Mouse (Mus musculus): ENCODE data around the gene 4933406M09Rik. TPM values are rescaled to one million over a fixed set of nuclear protein-coding genes. Genes with fewer than 3 reads are reported as not detected.

Gene 4933406M09Rik
- polyA plus RNA-seq, 1 experiment from 2014 or later = not detected

DNA sequence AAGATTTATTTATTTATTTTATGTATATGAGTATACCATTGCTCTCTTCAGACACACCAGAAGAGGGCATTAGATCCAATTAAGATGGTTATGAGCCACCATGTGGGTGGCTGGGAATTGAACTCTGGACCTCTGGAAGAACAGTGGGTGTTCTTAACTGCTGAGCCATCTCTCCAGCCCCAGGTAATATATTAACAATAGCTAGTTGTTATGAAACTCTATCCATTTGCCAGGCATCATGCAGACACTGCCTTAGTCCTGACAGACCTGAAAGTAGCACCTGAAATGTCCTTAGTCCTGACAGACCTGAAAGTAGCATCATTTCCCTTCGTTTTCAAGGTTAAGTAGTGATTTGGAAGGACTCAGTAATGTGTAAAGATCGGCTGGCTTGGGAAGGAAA lies 28.3 kb downstream of the 4933406M09Rik start:
- ATAC-seq (ENCODE audit: insufficient number of reproducible peaks, insufficient read depth, low FRiP score, low TSS enrichment, low read depth) = no peak
- peaks cover 34% of the 10 kb centered on the region for H3K36me3 ChIP-seq
- no peaks in the 10 kb centered on the region for H3K27me3 ChIP-seq
- peak overlapping the region; percentile 90; the same call in 1 of the 2 replicates for H3K4me3 ChIP-seq (replicated peaks)
- H3K9ac ChIP-seq (replicated peaks) = no peak overlapping the region
- WGBS = 42% methylated on average over 2 of the region's 2 CpGs
- peak overlapping the region; percentile 71; the same call in 1 of the 2 replicates for H3K4me2 ChIP-seq
- H3K4me1 ChIP-seq (replicated peaks) = peaks cover 36% of the 10 kb centered on the region
- H3K9me3 ChIP-seq = no peaks in the 10 kb centered on the region
- peak overlapping the region; percentile 96 for H3K27ac ChIP-seq

DNA sequence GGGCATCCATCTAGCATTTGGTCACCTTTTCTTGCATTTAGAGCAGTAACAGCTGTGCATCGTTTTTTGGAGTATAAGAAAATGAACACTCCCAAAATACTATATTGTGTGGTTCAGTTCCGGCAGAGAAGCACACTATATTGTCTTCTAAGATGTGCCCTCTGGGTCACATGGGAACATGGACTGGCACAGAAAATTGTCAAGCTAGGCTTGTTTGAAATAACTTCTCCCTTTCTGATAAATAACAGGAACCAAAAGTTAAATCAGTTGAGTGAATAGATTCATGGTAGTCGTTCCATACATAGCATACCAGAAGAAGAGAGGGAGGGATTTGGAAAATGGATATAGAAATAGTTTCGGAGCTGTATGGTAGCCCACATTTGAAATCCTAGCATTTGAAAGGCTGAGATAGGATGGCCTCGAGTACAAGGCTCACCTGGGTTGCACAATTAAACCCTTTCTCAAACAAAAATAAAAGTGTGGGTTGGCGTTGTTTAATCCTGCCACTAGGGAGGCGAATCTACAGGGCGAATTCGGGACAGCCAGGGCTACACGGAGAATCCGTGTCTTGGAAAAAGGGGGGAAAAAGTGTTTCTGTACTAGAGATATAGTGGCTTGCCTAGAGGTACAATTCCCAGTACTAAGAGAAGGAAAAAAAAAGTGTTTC lies 28.9 kb downstream of the 4933406M09Rik start:
- Histone ChIP-seq H3K27me3 (no peaks in the 10 kb centered on the region), H3K4me1 (replicated peaks) (peaks cover 42% of the 10 kb centered on the region), H3K9ac (replicated peaks) (peak overlapping the region; percentile 94), H3K4me2 (peak overlapping the region; percentile 71), H3K27ac (peak overlapping the region; percentile 96), H3K9me3 (no peaks in the 10 kb centered on the region), H3K4me3 (replicated peaks) (peak overlapping the region; percentile 90), H3K36me3 (peaks cover 29% of the 10 kb centered on the region)
- 15% methylated on average over 11 of the region's 11 CpGs for WGBS
- ATAC-seq (ENCODE audit: insufficient number of reproducible peaks, insufficient read depth, low FRiP score, low TSS enrichment, low read depth) = peak; percentile 13

DNA sequence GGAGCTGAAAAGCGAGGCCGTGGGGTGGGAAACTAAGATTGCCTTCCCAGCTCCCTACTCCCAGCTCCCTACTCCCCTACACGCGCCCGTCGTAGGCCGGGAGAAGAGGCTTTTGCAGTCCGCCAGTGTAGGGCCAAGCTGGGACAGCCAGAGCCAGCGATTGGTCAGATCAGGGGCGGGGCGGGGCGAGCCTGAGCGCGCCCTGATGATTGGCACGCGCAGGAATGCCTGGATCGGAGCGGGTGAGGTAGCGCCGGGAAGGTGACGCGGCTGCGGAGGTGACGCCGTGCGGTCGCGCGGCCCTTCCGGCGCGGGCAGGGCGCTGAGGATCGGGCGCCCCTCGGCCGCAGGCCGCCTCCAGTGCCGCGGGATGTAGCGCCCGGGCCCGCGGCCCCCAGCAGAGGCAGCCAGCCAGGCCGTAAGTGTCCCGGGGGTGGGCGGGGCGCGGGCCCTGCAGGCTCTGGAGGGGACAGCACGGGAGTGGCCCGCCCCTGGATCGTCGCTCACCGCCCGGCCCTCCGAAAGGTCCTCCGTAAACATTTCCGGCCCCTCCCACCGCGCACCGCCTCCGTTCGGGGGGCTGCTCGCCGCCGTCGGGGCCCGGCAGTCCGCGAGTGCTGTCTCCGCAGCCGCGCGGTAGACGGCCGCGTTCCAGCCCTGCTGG lies 29.6 kb downstream of the 4933406M09Rik start, which contains the start of gene Adipor1:
Gene Adipor1, plus strand, starts transcription at position 211 of the 664 bp plus-strand sequence.
- peaks cover 22% of the 10 kb centered on the region for H3K36me3 ChIP-seq
- under 1% methylated on average over 71 of the region's 77 CpGs for WGBS
- H3K27me3 ChIP-seq = no peaks in the 10 kb centered on the region
- peak within 1 kb of the TSS; percentile 71 for H3K4me2 ChIP-seq
- ATAC-seq (ENCODE audit: insufficient number of reproducible peaks, insufficient read depth, low FRiP score, low TSS enrichment, low read depth) = peak; percentile 99
- H3K4me1 ChIP-seq (replicated peaks) = peaks cover 47% of the 10 kb centered on the region
- H3K4me3 ChIP-seq (replicated peaks) = peak within 1 kb of the TSS; percentile 90
- H3K27ac ChIP-seq = peak within 1 kb of the TSS; percentile 96
- H3K9me3 ChIP-seq = no peaks in the 10 kb centered on the region
- H3K9ac ChIP-seq (replicated peaks) = peak within 1 kb of the TSS; percentile 94

DNA sequence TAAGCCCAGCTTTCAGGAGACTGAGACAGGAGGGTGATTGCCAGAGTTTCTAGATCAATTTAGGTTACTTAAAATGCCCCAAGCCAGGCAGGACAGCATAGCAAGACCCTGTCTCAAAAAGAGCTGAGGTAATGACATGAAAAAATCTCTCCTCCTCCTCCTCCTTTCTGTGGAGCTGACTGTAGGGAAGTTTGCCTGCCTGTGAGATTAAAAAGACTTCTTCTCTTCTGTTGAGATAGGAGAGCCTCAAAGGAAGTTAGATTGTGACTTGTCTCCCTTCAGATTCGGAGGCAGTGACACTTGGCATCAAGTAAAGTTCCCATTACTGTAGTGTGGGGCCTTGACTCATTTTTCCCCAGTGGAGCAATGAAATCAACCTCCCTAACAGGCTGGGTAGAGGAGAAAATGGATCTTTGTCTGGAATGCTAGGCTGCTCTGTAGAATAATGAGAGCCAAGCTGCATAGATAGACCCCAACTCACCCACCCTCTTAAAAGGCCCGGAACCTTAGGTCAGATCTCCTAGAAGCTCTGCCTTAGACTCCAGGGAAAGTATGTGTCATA lies 32.8 kb downstream of the 4933406M09Rik start:
- H3K9ac ChIP-seq (replicated peaks) = no peak overlapping the region
- H3K4me1 ChIP-seq (replicated peaks) = peaks cover 58% of the 10 kb centered on the region
- H3K4me3 ChIP-seq (replicated peaks) = no peak overlapping the region
- H3K4me2 ChIP-seq = no peak overlapping the region
- H3K36me3 ChIP-seq = peaks cover 14% of the 10 kb centered on the region
- H3K27ac ChIP-seq = 0 out of 2 replicates have a peak overlapping the region, but pooled peaks have one; percentile 35
- H3K27me3 ChIP-seq = no peaks in the 10 kb centered on the region
- H3K9me3 ChIP-seq = no peaks in the 10 kb centered on the region
- ATAC-seq (ENCODE audit: insufficient number of reproducible peaks, insufficient read depth, low FRiP score, low TSS enrichment, low read depth) = no peak
- 85% methylated on average over 2 of the region's 2 CpGs for WGBS

DNA sequence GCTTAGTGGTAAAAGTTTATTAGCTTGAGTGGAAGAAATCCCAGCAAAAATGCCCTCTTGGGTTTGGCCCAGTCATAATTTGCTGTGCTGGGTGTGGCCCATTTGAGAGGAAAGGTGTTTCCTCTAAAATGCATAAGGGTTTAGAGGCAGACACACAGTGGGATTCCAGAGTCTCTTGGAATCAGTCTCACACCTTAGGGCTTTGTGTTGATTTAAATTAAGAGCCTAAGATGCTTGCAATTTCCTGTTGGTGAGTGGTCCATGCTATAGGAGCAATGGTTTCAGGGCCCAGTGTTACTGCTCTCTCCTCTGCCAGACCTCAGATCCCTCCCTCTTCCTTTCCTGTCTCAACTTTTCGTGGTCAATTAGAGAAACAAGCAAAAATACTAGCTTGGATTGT lies 33.4 kb downstream of the 4933406M09Rik start:
- WGBS = 25% methylated on average over 1 of the region's 1 CpGs
- peaks cover 55% of the 10 kb centered on the region for H3K4me1 ChIP-seq (replicated peaks)
- H3K27me3 ChIP-seq = no peaks in the 10 kb centered on the region
- peaks cover 21% of the 10 kb centered on the region for H3K36me3 ChIP-seq
- peak overlapping the region; percentile 35; the same call in 1 of the 2 replicates for H3K27ac ChIP-seq
- H3K9ac ChIP-seq (replicated peaks) = no peak overlapping the region
- no peak for ATAC-seq (ENCODE audit: insufficient number of reproducible peaks, insufficient read depth, low FRiP score, low TSS enrichment, low read depth)
- H3K4me2 ChIP-seq = no peak overlapping the region
- H3K4me3 ChIP-seq (replicated peaks) = no peak overlapping the region
- no peaks in the 10 kb centered on the region for H3K9me3 ChIP-seq

DNA sequence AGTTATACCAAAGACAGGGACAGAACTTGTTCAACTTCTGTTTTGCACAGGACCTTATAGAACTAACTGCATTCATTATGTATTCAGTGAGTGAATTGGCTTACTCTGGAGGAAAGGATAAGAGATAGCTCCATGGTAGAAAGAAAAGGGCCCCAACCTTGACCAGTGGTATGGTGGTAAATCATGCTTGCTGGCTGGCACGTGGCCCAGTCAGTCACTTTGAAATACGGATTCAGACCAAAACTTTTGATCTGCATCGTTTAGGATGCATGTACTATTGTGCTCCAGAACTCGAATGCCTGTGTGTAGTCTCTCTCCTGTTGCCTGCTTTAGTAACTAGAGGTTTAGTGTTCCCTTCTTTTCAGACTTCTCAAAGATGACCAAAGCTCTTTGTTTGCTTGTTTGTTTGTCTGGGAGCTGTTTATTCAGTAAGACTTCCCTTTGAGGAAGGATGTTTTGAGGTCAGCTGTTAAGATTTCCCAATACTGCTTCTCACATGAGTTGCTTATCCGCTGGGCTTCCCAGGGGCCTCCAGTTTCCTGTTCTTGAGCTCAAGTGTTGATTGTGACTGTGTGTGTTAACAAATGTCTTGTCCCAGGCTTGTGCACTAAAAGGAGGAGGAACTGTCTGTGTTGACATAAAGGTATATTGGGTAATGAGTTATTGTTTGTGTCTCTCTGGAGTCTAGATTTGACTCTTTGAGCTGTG lies 34.2 kb downstream of the 4933406M09Rik start:
- H3K4me1 ChIP-seq (replicated peaks) = peaks cover 50% of the 10 kb centered on the region
- no peaks in the 10 kb centered on the region for H3K9me3 ChIP-seq
- no peak overlapping the region for H3K4me3 ChIP-seq (replicated peaks)
- H3K36me3 ChIP-seq = peaks cover 28% of the 10 kb centered on the region
- H3K27ac ChIP-seq = peak overlapping the region; percentile 35; the same call in 1 of the 2 replicates
- H3K4me2 ChIP-seq = no peak overlapping the region; the same call in 1 of the 2 replicates
- no peaks in the 10 kb centered on the region for H3K27me3 ChIP-seq
- H3K9ac ChIP-seq (replicated peaks) = no peak overlapping the region
- WGBS = 61% methylated on average over 5 of the region's 5 CpGs
- no peak for ATAC-seq (ENCODE audit: insufficient number of reproducible peaks, insufficient read depth, low FRiP score, low TSS enrichment, low read depth)

DNA sequence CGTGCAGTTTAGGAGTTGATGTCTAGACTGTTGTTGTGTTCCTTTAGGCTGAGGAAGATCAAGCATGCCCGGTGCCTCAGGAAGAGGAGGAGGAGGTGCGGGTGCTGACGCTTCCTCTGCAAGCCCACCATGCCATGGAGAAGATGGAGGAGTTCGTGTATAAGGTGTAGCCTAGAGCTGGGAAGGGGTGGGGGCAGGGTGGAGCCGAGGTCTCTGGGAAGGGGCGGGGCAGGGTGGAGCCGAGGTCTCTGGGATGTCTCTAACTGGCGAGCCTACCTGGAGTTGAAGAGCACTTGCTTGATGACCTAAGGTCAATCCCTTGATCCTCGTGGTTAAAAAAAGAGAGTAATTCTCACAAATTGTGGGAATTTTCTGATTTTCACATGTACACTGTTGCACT lies 38.2 kb downstream of the 4933406M09Rik start:
- Histone ChIP-seq H3K27ac (no peak overlapping the region), H3K9ac (replicated peaks) (no peak overlapping the region), H3K36me3 (peaks cover 64% of the 10 kb centered on the region), H3K4me2 (no peak overlapping the region), H3K27me3 (no peaks in the 10 kb centered on the region), H3K9me3 (no peaks in the 10 kb centered on the region), H3K4me3 (replicated peaks) (no peak overlapping the region), H3K4me1 (replicated peaks) (peaks cover 23% of the 10 kb centered on the region)
- ATAC-seq (ENCODE audit: insufficient number of reproducible peaks, insufficient read depth, low FRiP score, low TSS enrichment, low read depth) = no peak
- WGBS = 75% methylated on average over 10 of the region's 10 CpGs

DNA sequence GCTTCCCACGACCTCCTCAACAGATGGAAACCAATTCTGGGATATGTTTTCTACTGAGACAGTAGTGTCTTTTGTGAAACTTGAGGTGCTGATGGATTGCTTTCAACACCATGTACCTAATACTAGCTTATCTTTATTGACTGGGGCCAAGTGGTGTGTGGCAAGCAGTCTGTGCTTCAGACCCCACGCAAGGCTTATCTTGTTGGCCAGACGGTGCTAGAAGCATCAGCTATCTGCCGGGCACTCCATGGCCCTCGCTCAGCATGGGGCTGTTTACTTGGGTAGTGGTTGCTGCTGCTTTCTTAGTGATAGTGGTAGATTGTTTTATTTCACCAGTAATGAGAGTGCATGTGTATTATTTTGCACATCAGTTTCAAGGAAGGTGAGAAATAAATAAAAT lies 40.5 kb downstream of the 4933406M09Rik start:
- H3K36me3 ChIP-seq = peaks cover 85% of the 10 kb centered on the region
- H3K9me3 ChIP-seq = no peaks in the 10 kb centered on the region
- 83% methylated on average over 5 of the region's 5 CpGs for WGBS

DNA sequence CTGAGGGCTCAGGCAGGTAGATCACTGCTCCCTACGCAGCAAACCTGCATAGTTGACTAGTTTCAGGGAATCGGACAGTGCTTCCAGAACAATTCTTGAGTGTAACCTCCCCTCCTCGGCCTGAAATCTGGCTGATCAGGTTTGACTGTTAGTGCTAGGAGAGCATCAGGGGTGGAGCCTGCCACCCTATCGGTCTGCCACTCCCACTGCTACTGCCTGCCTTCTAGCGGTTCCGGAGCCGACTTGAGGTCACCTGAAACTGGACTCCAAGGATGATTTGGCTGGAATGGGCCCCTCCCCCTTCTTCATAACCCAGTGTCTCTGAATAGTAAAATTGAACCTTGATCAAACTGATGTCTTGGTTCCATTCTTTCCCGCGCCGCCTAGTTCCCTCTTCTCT lies 47.3 kb downstream of the 4933406M09Rik start:
- Histone ChIP-seq H3K9ac (replicated peaks) (no peak overlapping the region), H3K4me3 (replicated peaks) (no peak overlapping the region), H3K36me3 (peaks cover 54% of the 10 kb centered on the region), H3K9me3 (no peaks in the 10 kb centered on the region), H3K4me1 (replicated peaks) (no peaks in the 10 kb centered on the region), H3K27me3 (no peaks in the 10 kb centered on the region), H3K4me2 (no peak overlapping the region), H3K27ac (no peak overlapping the region)
- ATAC-seq (ENCODE audit: insufficient number of reproducible peaks, insufficient read depth, low FRiP score, low TSS enrichment, low read depth) = no peak
- WGBS = 87% methylated on average over 10 of the region's 10 CpGs

More for the DNA sequence above, 40.5 kb downstream of the 4933406M09Rik start:
- H3K27ac ChIP-seq = no peak overlapping the region
- no peak overlapping the region for H3K4me2 ChIP-seq
- H3K27me3 ChIP-seq = no peaks in the 10 kb centered on the region
- no peak for ATAC-seq (ENCODE audit: insufficient number of reproducible peaks, insufficient read depth, low FRiP score, low TSS enrichment, low read depth)
- no peak overlapping the region for H3K4me3 ChIP-seq (replicated peaks)
- H3K9ac ChIP-seq (replicated peaks) = no peak overlapping the region
- peaks cover 3% of the 10 kb centered on the region; the same call in 1 of the 2 replicates for H3K4me1 ChIP-seq (replicated peaks)

DNA sequence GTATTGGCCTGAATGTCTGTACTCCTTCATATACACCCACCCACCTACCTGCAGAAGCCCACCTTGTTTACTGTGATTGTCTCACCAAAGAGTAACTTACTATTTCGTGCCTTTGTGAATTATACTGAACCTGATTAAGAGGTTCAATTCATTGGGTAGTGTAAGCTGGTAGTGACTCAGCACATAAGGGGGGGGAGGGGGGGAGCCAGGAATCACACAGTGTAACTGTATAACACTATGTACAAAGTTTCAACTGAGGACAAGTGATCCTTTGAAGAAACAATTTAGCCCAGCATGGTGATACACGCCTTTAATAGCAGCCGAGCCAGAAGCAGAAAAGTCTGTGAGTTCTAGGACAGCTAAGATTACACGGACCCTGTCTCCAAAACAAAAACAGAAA lies 47.7 kb downstream of the 4933406M09Rik start:
- no peaks in the 10 kb centered on the region for H3K9me3 ChIP-seq
- H3K27ac ChIP-seq = no peak overlapping the region
- no peaks in the 10 kb centered on the region for H3K4me1 ChIP-seq (replicated peaks)
- ATAC-seq (ENCODE audit: insufficient number of reproducible peaks, insufficient read depth, low FRiP score, low TSS enrichment, low read depth) = no peak
- no peak overlapping the region for H3K9ac ChIP-seq (replicated peaks)
- 88% methylated on average over 4 of the region's 4 CpGs for WGBS
- no peak overlapping the region for H3K4me2 ChIP-seq
- peaks cover 50% of the 10 kb centered on the region for H3K36me3 ChIP-seq
- H3K4me3 ChIP-seq (replicated peaks) = no peak overlapping the region
- no peaks in the 10 kb centered on the region for H3K27me3 ChIP-seq

DNA sequence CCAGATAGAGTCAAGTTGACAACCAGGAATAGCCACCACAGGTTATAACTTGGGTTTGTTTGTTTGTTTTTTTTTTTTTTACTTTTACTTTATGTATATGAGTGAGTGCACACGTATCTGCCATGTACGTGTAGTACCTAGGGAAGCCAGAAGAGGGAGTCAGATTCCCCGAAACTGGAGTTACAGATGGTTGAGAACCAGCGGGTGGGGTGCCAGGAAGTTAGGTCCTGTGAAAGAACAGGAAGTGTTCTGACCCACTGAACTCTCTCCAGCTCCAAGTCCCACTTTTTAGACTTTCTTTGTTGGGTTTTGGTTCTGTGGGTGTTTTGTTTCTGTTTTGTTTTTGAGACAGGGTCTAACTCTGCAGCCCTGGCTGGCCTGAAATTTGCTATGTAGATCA lies 49.7 kb downstream of the 4933406M09Rik start:
- 36% methylated on average over 4 of the region's 4 CpGs for WGBS
- no peaks in the 10 kb centered on the region for H3K9me3 ChIP-seq
- ATAC-seq (ENCODE audit: insufficient number of reproducible peaks, insufficient read depth, low FRiP score, low TSS enrichment, low read depth) = no peak

More for the DNA sequence above, 49.7 kb downstream of the 4933406M09Rik start:
- Histone ChIP-seq H3K9ac (replicated peaks) (no peak overlapping the region), H3K27me3 (no peaks in the 10 kb centered on the region), H3K4me2 (no peak overlapping the region), H3K36me3 (peaks cover 33% of the 10 kb centered on the region), H3K4me3 (replicated peaks) (no peak overlapping the region), H3K4me1 (replicated peaks) (no peaks in the 10 kb centered on the region), H3K27ac (no peak overlapping the region)

Measured in limb, embryonic 12.5 days (tissue).